Mouse (Mus musculus) testis, adult 2 months (tissue): ENCODE results near the gene Sac3d1.

Experiments used
- CTCF ChIP-seq: fragments of 200-500 bp; IDR thresholded peaks from 2 replicates; pipeline ENCODE4 v1.5.1; 2012; ENCODE audit warnings: low read depth, mild to moderate bottlenecking, inconsistent platforms, low read length, moderate library complexity; ENCODE audit not compliant: control insufficient read depth, insufficient read depth, insufficient replicate concordance
- POLR2A ChIP-seq: fragments of 200-500 bp; IDR thresholded peaks from 2 replicates; pipeline ENCODE4 v1.6.1; 2012; ENCODE audit warnings: low read depth, mild to moderate bottlenecking, inconsistent platforms, low read length, moderate library complexity; ENCODE audit not compliant: control insufficient read depth

DNA sequence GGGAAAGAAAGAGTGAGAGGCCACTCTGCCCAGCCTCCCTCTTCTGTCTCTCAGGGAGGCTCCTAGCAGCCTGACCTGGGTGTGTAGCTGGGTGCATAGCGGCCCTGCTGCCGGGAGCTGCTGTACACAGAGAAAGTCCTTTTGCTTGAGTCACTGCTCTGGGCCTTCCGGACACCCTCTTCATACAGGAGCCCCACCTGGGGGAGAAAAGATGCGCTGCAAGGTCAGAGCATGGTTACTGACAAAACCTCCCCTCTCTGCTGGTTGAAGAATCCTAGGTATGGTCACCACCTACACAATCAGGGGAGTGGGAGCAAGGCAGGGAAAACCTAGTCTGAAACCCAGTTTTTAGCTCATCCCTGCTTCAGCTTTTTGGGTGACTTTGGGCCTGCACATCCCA is 49.5 kb downstream of the Sac3d1 start:
- TF ChIP-seq CTCF (no peak), POLR2A (no peak)
